Mouse (Mus musculus) hindbrain, embryonic 11.5 days (tissue): Measurements from ENCODE around the gene Pmvk. TPM values are rescaled to one million over a fixed set of nuclear protein-coding genes. Genes with fewer than 3 reads are reported as not detected.

Experiments used
- ATAC-seq: fragments of 200-750 bp; cut with Nextera tagmentation; 2 replicates; pipeline ENCODE4 v1.8.0; 2017; ENCODE audit warnings: mild to moderate bottlenecking, moderate TSS enrichment, moderate library complexity; ENCODE audit not compliant: low FRiP score
- DNase-seq: peaks from one replicate; pipeline ENCODE4 v3.0.0-alpha.2; 2015; ENCODE audit warnings: low spot score
- H3K27ac ChIP-seq: fragments of 300-500 bp; sonication (generic); 2 replicates; pipeline ENCODE4 v1.5.1; 2014; ENCODE audit warnings: mild to moderate bottlenecking, low read depth, low read length
- H3K27me3 ChIP-seq: fragments of 300-500 bp; sonication (generic); 2 replicates; pipeline ENCODE4 v1.6.1; 2014; ENCODE audit warnings: mild to moderate bottlenecking, low read length, moderate library complexity, mixed read lengths; ENCODE audit not compliant: control insufficient read depth, insufficient read depth
- H3K36me3 ChIP-seq: fragments of 300-500 bp; sonication (generic); 2 replicates; pipeline ENCODE4 v1.6.1; 2014; ENCODE audit warnings: mild to moderate bottlenecking, low read length, moderate library complexity, mixed read lengths; ENCODE audit not compliant: control insufficient read depth, insufficient read depth
- H3K4me1 ChIP-seq: fragments of 300-500 bp; sonication (generic); replicated peaks from 2 replicates; pipeline ENCODE4 v1.6.1; 2014; ENCODE audit warnings: low read length, mixed read lengths; ENCODE audit not compliant: control insufficient read depth, insufficient read depth
- H3K4me2 ChIP-seq: fragments of 300-500 bp; sonication (generic); replicated peaks from 2 replicates; pipeline ENCODE4 v1.6.1; 2014; ENCODE audit warnings: mild to moderate bottlenecking, low read depth, low read length
- H3K4me3 ChIP-seq: fragments of 300-500 bp; sonication (generic); 2 replicates; pipeline ENCODE4 v1.5.1; 2014; ENCODE audit warnings: low read depth, low read length
- H3K9ac ChIP-seq: fragments of 300-500 bp; sonication (generic); 2 replicates; pipeline ENCODE4 v1.6.1; 2014; ENCODE audit warnings: low read depth, low read length
- H3K9me3 ChIP-seq: fragments of 300-500 bp; sonication (generic); 2 replicates; pipeline ENCODE4 v1.6.1; 2016; ENCODE audit warnings: low read length; ENCODE audit not compliant: control insufficient read depth
- WGBS: fragments of 180-500 bp; shearing (Covaris S2); extraction: QIAGEN DNeasy Blood & Tissue Kit; methylation state at CpG from one replicate; pipeline ENCODE4 v1.1.7; 2014; 5-methylcytosine and 5-hydroxymethylcytosine counted together
- polyA plus RNA-seq: library from polyadenylated mRNA; unstranded; fragments of >200 nt; fragmentation: Nextera tagmentation; extraction: Ambion mirVana; gene quantifications from 2 replicates; pipeline ENCODE4 v1.2.1, GENCODE M21; 2014

Pmvk gene
- polyA plus RNA-seq, 1 experiment from 2014 or later, result 79.6 TPM

DNA sequence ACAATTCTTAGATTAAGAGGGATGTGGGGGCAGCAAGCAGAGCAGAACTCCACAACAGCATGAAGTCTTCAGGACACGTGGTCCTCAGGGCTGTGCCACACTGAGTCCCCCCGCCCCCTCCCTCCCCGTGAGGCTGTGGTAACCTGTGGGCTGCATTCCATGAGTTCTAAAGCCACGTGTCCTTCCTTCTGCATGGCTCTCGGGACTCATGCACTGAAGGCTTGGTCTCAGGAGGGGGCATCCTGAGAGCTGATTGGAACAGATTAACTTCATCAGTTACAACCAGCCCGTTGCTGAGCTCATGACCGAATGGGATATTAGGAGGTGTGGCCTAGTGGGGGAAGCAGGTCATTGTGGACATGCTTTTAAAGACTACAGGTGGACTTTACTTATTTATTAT lies 45.4 kb downstream of the Pmvk start:
- 53% methylated on average over 7 of the region's 7 CpGs for WGBS
- Histone ChIP-seq H3K27me3 (no peaks in the 10 kb centered on the region), H3K4me2 (no peak overlapping the region), H3K9ac (no peak overlapping the region), H3K27ac (no peak overlapping the region), H3K4me3 (no peak overlapping the region), H3K9me3 (no peaks in the 10 kb centered on the region), H3K4me1 (no peaks in the 10 kb centered on the region), H3K36me3 (no peaks in the 10 kb centered on the region)
- no peak for ATAC-seq
- DNase-seq, result no peak

DNA sequence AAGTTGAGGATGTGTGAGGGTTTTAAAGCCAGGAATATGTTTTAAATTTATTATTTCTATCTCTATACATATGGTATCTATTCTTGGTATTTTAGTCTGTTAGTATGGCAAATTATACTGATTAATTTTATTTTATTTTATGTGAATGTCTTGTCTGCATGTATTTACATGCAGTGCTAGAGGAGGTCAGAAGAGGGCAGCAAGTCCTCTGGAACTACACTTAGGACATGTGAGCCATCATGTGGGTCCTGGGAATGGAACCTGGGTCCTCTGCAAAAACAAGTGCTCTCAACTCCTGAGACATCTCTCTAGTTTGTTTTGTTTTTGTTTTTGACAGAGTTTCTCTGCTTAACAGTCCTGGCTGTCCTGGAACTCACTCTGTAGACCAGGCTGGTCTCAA lies 47.1 kb downstream of the Pmvk start:
- H3K9me3 ChIP-seq, result no peaks in the 10 kb centered on the region
- no peak overlapping the region for H3K4me2 ChIP-seq

DNA sequence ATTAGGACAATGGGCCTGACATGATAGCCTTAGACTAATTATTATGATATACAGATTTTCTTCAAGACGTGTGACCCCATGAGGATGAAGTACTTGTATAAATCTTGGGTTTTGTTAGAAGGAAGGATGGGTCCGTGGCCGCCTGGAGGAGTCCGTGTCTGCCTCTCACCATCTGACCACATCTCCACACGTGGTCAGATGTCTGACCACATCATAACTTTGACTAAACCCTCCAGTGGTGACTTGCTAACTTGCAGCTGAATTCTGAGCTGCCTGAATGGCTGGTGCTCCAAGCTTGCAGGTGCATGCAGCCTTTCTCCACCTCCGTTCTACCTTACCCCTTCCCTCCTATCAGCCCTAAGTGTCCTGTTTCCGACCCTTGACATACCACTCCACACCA lies 48.2 kb downstream of the Pmvk start:
- no peaks in the 10 kb centered on the region for H3K36me3 ChIP-seq
- no peak for ATAC-seq
- no peak overlapping the region for H3K4me3 ChIP-seq
- no peak for DNase-seq
- H3K27ac ChIP-seq, result no peak overlapping the region
- no peaks in the 10 kb centered on the region for H3K9me3 ChIP-seq
- 89% methylated on average over 7 of the region's 7 CpGs for WGBS
- H3K27me3 ChIP-seq, result no peaks in the 10 kb centered on the region
- H3K4me1 ChIP-seq, result no peaks in the 10 kb centered on the region
- no peak overlapping the region for H3K9ac ChIP-seq
- no peak overlapping the region for H3K4me2 ChIP-seq

More for the DNA sequence above, 47.1 kb downstream of the Pmvk start:
- Histone ChIP-seq H3K27me3 (no peaks in the 10 kb centered on the region), H3K36me3 (no peaks in the 10 kb centered on the region), H3K4me3 (no peak overlapping the region), H3K9ac (no peak overlapping the region), H3K4me1 (no peaks in the 10 kb centered on the region), H3K27ac (no peak overlapping the region)
- ATAC-seq, result no peak
- no peak for DNase-seq

DNA sequence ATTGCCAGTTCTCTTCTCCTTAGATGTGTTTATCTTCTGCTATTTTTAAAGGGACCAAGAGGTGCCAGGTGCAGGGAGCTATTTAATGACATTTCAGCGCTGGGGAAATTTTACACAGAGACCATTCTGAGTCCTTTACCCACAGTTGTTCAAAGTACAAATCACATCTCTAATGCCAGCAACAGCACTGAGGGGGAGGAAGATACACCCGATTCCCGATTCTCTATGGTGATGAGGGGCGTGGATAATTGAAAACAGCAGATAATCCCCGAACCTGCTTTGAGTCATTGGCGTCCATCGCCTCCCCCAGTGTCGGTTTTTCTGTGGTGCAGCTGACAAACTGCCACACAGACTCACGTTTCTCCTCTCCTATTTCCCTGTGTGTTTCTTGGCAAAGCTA lies 53.7 kb downstream of the Pmvk start:
- Histone ChIP-seq H3K9me3 (no peaks in the 10 kb centered on the region), H3K27ac (no peak overlapping the region), H3K36me3 (no peaks in the 10 kb centered on the region), H3K27me3 (no peaks in the 10 kb centered on the region), H3K4me2 (no peak overlapping the region), H3K4me1 (0 out of 2 replicates have a peak, but pooled peaks cover 5% of the 10 kb centered on the region), H3K9ac (no peak overlapping the region), H3K4me3 (no peak overlapping the region)
- ATAC-seq, result no peak
- DNase-seq, result no peak
- 44% methylated on average over 9 of the region's 9 CpGs for WGBS

DNA sequence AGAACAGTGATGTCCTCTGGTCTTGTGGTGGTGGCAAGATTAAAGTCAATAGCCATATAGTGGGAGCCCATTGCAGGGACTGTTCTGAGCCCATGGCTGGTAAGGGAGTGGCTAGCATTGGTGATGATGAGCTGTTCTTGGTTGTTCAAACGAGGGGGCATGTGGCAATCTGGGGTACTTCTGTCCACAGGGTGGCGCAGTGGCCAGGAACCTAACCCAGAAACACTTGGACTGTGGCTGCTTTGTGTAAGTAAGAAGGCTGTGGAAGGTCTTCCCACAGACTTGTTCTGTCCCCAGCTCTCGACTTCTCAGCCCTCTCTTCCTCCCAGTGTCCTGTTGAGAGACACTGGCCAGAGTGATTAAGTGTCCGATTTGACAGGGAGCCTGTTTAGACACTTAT lies 56.6 kb downstream of the Pmvk start:
- H3K9me3 ChIP-seq, result no peaks in the 10 kb centered on the region
- peak overlapping the region; percentile 31; the same call in 1 of the 2 replicates for H3K4me2 ChIP-seq
- no peak overlapping the region for H3K4me3 ChIP-seq
- ATAC-seq (peak; percentile 43), DNase-seq (peak; percentile 80)
- H3K27me3 ChIP-seq, result no peaks in the 10 kb centered on the region
- H3K27ac ChIP-seq, result no peak overlapping the region
- 24% methylated on average over 4 of the region's 4 CpGs for WGBS
- no peaks in the 10 kb centered on the region for H3K36me3 ChIP-seq
- H3K4me1 ChIP-seq, result 0 out of 2 replicates have a peak, but pooled peaks cover 5% of the 10 kb centered on the region
- H3K9ac ChIP-seq, result no peak overlapping the region

DNA sequence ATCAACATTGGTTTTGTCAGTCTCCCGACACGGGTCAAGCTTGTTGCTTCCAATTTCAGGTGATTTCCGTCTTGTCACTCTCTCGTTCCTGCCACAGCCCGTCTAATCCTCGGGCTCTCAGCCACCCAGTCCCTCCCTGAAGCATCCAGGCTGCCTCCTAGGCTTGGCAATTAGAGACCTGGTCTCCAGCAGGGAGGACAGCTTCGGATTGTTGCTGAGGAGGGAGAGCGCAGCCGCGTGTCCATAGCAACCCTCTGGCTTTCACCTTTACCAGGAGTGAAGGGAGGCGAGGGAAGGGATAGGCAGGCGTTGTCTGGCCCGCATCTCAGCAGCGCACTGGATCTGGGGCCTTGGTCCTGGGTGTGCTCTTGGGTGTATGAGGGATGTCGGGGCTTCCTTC lies 57.1 kb downstream of the Pmvk start:
- H3K4me1 ChIP-seq, result 0 out of 2 replicates have a peak, but pooled peaks cover 5% of the 10 kb centered on the region
- H3K27ac ChIP-seq, result no peak overlapping the region

DNA sequence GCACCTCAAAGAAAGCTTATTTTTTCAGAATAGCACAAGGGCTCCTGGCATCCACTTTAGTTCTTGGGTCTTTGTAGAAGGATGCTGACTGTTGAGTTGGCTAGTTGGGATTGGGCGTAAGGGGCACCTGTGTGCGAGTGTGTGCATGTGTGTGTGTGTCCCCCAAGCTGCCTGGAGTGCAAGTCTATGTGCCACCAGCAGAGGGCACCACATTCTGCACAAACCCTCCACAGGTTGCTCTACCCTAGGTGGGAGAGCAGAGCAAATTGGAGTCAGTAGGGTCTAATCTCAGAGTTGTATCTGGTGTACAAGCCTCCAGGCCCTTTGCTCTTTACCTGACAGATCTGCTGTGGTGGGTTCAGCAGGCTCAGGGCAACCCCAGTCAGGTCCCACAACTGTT lies 57.9 kb downstream of the Pmvk start:
- Histone ChIP-seq H3K27me3 (no peaks in the 10 kb centered on the region), H3K27ac (no peak overlapping the region), H3K36me3 (no peaks in the 10 kb centered on the region), H3K9ac (no peak overlapping the region), H3K4me2 (no peak overlapping the region), H3K4me3 (no peak overlapping the region), H3K4me1 (0 out of 2 replicates have a peak, but pooled peaks cover 5% of the 10 kb centered on the region), H3K9me3 (no peaks in the 10 kb centered on the region; the same call in 1 of the 2 replicates)
- no peak for ATAC-seq
- WGBS, result 95% methylated on average over 2 of the region's 2 CpGs
- peak; percentile 40 for DNase-seq

More for the DNA sequence above, 57.1 kb downstream of the Pmvk start:
- ATAC-seq (peak; percentile 45), DNase-seq (peak; percentile 47)
- Histone ChIP-seq H3K4me2 (peak overlapping the region; percentile 31), H3K27me3 (no peaks in the 10 kb centered on the region), H3K9me3 (no peaks in the 10 kb centered on the region), H3K36me3 (no peaks in the 10 kb centered on the region), H3K9ac (peak overlapping the region; percentile 32; the same call in 1 of the 2 replicates), H3K4me3 (no peak overlapping the region)
- 20% methylated on average over 15 of the region's 15 CpGs for WGBS

DNA sequence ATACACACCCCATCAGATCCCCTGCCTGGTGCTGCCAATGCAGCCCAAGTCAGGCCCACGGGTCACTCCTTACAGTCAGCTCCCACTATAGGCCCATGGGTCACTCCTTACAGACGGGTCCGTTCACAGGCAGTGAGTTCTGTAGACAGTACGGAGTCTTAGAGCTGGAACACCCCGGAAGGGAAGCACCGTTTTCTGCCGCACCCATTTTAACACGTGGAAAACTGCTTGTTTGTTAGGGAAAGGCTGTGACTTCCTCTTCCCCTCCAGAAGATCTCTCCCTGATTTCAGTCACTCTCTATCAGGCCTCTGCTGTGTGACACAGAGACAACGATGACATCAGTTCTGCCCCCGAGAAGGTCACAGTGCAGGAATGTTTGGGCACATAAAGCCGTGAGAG lies 61.1 kb downstream of the Pmvk start:
- DNase-seq (no peak), ATAC-seq (no peak)
- H3K4me3 ChIP-seq, result no peak overlapping the region
- 76% methylated on average over 11 of the region's 11 CpGs for WGBS
- peaks cover 5% of the 10 kb centered on the region; the same call in 1 of the 2 replicates for H3K4me1 ChIP-seq
- H3K27ac ChIP-seq, result no peak overlapping the region
- H3K4me2 ChIP-seq, result no peak overlapping the region
- no peaks in the 10 kb centered on the region for H3K36me3 ChIP-seq
- no peaks in the 10 kb centered on the region for H3K27me3 ChIP-seq
- no peaks in the 10 kb centered on the region; the same call in 1 of the 2 replicates for H3K9me3 ChIP-seq
- H3K9ac ChIP-seq, result no peak overlapping the region

DNA sequence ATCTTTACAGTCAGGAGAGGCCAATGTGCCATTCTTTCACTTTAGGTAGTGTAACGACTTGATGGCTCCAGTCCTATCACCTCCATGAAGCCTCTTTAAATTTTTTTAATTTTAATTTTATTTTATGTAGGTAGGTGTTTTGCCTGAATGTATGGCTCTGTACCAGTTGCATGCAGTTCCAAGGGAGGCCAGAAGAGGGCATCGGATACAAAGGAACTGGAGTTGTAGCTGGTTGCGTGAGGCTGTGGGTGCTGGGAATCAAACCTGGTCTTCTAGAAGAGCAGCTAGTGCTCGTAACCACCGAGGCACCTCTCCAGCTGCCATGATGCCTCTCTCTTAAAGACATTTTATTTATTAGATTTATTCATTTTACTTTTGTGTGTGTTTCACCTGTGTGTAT lies 62.0 kb downstream of the Pmvk start:
- Histone ChIP-seq H3K4me3 (no peak overlapping the region), H3K4me1 (peaks cover 6% of the 10 kb centered on the region), H3K4me2 (no peak overlapping the region), H3K27me3 (peaks cover 5% of the 10 kb centered on the region; the same call in 1 of the 2 replicates), H3K9ac (no peak overlapping the region), H3K27ac (no peak overlapping the region), H3K36me3 (no peaks in the 10 kb centered on the region), H3K9me3 (no peaks in the 10 kb centered on the region; the same call in 1 of the 2 replicates)
- no peak for ATAC-seq
- WGBS, result 87% methylated on average over 5 of the region's 5 CpGs
- no peak for DNase-seq
